Mouse (Mus musculus) heart, postnatal 14 days (tissue): Measurements from ENCODE around the gene Dip2a. TPM values are rescaled to one million over a fixed set of nuclear protein-coding genes. Genes with fewer than 3 reads are reported as not detected.

ENCODE experiments used
- DNase-seq, 2 experiments: peaks; one replicate each; pipeline ENCODE4 v3.0.0; 2021 to 2022
- intact Hi-C: fragments of 180-260 bp; cut with DNase I; formaldehyde crosslinking; loops from one replicate; pipeline ENCODE4 v1.15.1; 2025
- long read RNA-seq, 2 experiments: library from polyadenylated mRNA; stranded (forward); transcript quantifications; one replicate each; pipeline ENCODE4 v2.0.0; 2021
- total RNA-seq, 2 experiments: library from RNA; stranded (reverse); gene quantifications; 2 replicates each; pipeline ENCODE4 v1.2.3; 2021

Gene Dip2a
- total RNA-seq = 10 to 100 TPM; 16.2 to 16.3 TPM
- long read RNA-seq, experiment 1, partial matches to known transcripts = 3 of 3 reads
- long read RNA-seq, experiment 1, other reads (novel, unspliced or antisense) = 0 of 3 reads
- long read RNA-seq, experiment 2, partial matches to known transcripts = 0 of 1 reads
- long read RNA-seq, experiment 2, other reads (novel, unspliced or antisense) = 1 of 1 reads

DNA sequence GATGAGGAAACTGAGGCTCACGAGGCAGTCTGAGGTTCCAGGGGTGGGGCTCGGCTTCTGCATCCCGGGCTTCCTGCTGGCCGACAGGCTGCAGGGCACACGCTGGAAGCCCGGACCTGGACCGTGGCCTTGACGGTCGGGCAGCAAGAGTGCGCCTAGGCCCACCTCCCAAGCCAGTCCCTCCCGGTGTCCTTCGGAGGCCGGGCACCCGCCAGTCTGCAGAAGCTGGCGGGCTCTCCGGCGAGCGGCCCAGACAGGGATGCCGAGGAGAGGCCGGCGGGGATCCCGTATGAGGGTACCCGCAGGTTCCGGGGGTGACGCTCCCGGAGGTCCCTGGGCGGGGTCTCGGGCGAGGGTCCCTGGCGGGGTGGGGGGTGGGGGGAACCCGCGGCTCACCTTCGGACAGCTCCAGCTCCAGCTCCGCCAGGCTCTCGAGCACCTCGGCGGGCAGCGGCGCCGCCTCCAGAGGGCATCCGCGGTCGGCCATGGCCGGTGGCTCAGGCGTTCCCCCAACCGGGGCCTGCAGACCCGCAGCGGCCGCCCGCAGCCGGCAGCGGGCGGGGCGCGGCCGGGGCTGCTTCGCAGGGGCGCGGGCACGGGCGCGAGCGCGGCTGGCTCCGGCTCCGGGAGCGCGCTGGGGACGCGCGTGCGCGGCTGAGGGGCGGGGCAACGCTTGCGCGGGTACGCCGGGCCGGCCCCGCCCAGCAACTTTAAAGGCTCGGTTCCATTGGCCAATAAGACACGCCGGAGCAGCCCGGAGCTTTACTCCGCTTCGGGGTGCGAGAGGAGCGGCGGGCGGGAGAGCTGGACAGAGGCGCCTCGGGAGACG lies at the start of gene Dip2a:
Dip2a (minus strand) TSS at position 581 of the 829 bp plus-strand sequence.
- DNase-seq = peak; percentile 99
- intact Hi-C loops = no loop called here

- DNase-seq = no peak
- intact Hi-C loops = no loop called here
Measured at GRCm38 (mm10) chr10:76392596-76392995, 47.5 kb upstream of the Dip2a start.

DNA sequence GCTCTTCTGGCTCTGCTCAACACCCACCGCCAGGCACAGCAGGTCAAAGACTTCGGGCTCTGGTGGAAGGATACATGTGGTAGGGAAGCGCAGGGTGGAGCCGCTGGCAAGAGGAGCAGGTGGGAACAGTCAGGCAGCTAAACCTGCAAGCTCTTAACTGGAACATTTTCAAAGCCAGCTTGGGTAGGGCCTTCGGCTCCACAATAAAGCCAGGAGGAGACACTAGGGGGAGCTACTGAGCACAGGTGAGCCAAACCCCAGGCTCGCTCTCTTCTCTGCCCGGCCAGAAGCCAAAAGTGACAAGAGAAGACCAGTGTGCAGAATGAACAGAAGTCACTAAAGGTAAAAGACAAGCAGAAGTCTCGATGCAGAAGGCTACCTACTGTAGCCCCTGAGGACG lies 46.7 kb upstream of the Dip2a start:
- peak in 1 of 2 experiments; percentile 24 for DNase-seq
- intact Hi-C loops = no loop called here

DNA sequence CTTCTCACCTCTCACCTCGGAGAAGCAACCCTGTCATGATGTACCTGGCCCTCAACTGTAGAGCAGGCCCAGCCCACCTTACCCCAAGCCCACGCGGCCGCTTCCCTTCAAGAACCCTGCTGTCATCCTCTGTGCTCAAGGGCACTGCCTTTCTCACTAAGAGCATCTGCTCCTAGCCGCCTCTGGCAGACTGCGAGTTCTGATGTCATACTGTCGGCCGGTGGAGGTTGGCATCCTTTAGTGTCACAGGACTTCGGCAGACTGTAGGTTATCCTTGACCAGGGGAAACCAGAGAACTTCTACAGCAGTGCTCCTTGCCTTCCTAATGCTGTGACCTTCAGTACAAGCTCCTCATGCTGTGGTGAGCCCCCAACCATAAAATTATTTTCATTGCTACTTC lies 46.1 kb upstream of the Dip2a start:
- DNase-seq = no peak
- intact Hi-C loops = no loop called here

- no peak for DNase-seq
- intact Hi-C loops = no loop called here
Measured at GRCm38 (mm10) chr10:76374981-76375380, 29.9 kb upstream of the Dip2a start.

DNA sequence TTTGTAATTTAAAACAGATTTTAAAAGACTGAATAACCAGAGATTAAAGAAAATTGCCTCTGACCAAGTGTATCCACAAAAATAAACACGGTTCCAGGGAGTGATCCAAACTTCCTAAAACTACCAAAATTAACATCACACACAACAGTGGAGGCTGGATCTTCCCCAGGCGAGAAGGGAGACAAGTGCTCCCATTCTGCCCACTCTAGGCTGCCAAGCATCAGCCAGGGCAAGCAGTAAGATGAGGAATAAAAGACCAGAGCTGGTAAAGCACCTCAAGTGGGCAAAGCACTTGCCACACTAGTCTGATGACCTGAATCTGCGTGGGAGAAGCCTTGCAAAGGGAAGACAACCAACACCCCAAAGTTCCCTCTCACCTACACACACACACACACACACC lies 26.6 kb upstream of the Dip2a start:
- intact Hi-C loops = no loop called here
- DNase-seq = no peak

DNA sequence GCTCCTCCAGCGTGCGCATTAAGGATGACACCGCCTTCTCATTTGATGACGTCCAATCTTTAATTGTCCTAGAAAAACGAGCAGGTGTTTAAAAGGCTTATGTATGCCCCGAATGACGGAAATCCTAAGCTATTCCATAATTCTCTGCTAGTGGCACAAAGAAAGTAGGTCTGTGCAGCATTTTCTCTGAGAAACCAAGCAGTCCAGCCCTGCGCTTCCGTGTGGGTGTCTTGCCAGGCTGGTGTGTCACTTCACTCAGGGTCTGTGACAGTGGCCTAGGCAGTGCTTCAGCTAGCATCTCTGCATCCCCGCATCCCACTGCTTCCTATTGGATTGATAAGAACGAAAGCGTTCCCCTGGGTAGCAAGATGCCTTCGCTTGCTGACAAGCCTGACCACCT lies 23.7 kb upstream of the Dip2a start:
- DNase-seq = no peak
- intact Hi-C loops = no loop called here

- no peak for DNase-seq
- intact Hi-C loops = no loop called here
Measured at GRCm38 (mm10) chr10:76363233-76363632, 18.1 kb upstream of the Dip2a start.

GRCm38 (mm10) chr10:76358468-76358867 lies 13.4 kb upstream of the Dip2a start:
- DNase-seq = no peak
- intact Hi-C loops = no loop called here

DNA sequence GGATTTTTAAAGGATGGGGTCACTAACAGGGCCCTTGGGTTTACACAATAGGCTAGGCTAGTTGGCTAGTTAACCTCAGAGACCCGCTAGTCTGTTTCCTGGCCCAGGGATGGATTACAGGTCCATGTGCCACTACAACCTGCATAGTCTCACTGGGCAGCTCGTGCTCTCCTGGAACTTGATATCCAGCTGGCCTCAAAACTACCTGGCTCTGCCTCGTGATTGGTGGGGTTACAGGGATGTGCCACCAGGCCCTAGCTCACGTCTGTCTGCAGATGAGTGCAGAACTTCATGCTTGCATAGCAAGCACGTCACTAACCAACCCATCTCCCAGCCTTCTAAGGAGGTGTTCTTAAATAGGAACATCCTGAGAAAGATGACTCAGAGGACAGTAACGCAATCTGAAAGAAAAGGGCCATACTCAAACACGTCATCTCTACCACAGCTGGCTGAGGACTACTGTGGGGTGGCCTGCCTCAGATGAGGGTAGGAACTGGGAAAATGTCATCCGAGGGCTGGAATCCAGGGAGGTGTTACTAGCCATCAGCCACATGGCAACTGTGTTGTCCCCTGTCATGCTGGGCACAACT lies 12.3 kb upstream of the Dip2a start:
- intact Hi-C loops = no loop called here
- DNase-seq = no peak

- DNase-seq = no peak
- intact Hi-C loops = no loop called here
Measured at GRCm38 (mm10) chr10:76354974-76355373, 9.9 kb upstream of the Dip2a start.

- DNase-seq = no peak
- intact Hi-C loops = no loop called here
Measured at GRCm38 (mm10) chr10:76353986-76354385, 8.9 kb upstream of the Dip2a start.

DNA sequence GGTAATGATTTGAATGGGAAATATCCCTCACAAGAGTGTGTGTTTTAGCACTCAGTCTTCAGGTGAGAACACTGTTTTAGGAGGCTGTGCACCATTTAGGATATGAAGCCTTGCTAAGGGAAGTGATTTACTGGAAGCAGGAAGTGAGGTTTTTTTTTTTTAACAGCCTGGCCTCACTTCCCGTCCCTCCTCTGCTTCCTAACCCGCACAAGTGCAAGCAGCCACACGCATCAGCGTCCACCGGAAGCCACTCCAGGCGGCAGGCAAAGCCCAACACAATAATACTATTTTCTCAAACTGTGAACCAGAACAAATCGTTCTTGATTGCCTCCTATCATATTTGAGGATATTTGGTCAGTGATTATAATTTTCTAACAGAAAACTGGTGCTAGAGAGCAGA lies 6.9 kb upstream of the Dip2a start:
- peak in 1 of 2 experiments; percentile 16 for DNase-seq
- intact Hi-C loops = no loop called here

- intact Hi-C loops = no loop called here
- peak; percentile 46 to 70 for DNase-seq
Measured at GRCm38 (mm10) chr10:76346589-76346988, 1.5 kb upstream of the Dip2a start.

DNA sequence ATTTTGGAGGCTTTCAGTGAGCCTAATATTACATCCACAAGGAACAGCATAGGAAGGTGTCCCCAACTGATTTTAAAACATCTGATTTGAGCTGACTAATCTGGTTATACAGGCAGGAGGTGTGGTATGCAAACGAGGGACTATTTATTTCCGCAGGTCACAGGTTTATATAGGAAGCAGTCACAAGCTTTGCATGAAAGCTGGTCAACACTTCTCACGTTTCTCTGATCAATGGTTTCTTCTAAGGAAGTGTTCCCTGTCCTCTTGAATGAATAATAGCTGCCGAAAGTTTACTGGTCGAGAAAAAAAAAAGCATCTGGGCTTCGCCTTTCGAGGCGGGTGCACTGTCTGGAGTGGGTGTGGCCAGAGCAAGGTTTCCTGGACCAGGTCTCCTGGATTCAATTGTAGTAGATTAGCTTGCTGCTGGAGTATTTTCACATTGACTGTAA lies 976 bp upstream of the Dip2a start:
- intact Hi-C loops = no loop called here
- no peak for DNase-seq

- DNase-seq = no peak
- intact Hi-C loops = no loop called here
Measured at GRCm38 (mm10) chr10:76345540-76345902, 430 bp upstream of the Dip2a start.

DNA sequence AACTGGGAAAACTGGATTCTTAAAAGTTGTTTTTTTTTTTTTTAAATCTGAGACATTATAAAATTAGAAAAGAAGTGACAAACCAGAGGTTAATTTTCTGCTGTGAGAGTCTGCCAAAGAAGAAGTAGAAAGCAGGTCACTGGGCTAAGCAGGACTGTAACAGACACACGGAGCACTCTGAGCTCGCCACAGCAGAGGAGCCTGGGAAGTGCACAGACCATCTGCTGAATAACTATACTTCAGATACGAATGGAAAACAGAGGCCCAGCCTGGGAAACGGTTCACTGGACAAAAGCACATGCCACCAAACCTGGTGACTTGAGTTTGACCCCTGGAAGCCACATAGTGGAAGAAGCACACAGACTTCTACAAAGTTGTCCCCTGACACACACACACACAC lies 10.7 kb downstream of the Dip2a start:
- no peak for DNase-seq
- intact Hi-C loops = no loop called here

GRCm38 (mm10) chr10:76332040-76332439 lies 13.1 kb downstream of the Dip2a start:
- intact Hi-C loops = no loop called here
- no peak for DNase-seq

- intact Hi-C loops = no loop called here
- DNase-seq = no peak
Measured at GRCm38 (mm10) chr10:76329093-76329492, 16.0 kb downstream of the Dip2a start.

GRCm38 (mm10) chr10:76328574-76328973 lies 16.5 kb downstream of the Dip2a start:
- no peak for DNase-seq
- intact Hi-C loops = no loop called here

DNA sequence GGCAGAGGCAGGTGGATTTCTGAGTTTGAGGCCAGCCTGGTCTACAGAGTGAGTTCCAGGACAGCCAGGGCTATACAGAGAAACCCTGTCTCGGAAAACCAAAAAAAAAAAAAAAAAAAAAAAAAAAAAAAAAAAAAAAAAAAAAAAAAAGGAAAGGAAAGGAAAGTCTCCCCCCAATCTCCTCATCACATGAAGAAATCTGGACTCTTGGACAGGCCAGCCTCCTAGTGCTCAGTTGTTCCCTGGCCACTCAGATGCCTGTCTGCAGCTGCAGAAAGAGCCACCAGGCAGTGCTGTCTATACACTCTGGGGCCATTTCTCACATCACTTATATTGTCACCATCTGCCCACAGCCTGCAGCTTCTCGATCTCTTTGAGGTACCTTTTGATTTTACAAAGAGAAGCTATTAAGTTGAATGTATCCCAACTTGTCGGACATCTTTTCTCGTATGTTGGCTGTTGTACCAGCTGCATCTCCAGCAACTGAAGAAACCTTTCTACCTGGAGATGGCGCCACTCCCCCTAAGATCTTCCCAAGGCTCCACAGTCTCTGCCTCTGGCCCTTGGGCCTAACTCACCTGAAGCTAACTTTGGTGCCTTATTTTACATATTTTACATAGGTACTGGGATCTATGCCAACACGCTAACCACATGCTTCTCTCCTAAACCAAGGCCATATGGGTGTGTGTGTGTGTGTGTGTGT lies 18.6 kb downstream of the Dip2a start:
- intact Hi-C loops = no loop called here
- DNase-seq = peak; percentile 34 to 55
